Mouse (Mus musculus) adrenal gland, adult 2 months (tissue): ENCODE measurements at regions not wholly inside any gene's neighbourhood (a gene's known extent, or its start where the extent isn't known, plus 50 kb on each side); places are given as distances from the start of the nearest gene placed in this dataset.
"Not testable (repeated sequence)": the region's sequence is repeated elsewhere in the genome, so short reads cannot be mapped to it uniquely, and the experiment has no call there.

Experiments used
- DNase-seq: peaks from one replicate; pipeline ENCODE4 v3.0.0; 2021

DNA sequence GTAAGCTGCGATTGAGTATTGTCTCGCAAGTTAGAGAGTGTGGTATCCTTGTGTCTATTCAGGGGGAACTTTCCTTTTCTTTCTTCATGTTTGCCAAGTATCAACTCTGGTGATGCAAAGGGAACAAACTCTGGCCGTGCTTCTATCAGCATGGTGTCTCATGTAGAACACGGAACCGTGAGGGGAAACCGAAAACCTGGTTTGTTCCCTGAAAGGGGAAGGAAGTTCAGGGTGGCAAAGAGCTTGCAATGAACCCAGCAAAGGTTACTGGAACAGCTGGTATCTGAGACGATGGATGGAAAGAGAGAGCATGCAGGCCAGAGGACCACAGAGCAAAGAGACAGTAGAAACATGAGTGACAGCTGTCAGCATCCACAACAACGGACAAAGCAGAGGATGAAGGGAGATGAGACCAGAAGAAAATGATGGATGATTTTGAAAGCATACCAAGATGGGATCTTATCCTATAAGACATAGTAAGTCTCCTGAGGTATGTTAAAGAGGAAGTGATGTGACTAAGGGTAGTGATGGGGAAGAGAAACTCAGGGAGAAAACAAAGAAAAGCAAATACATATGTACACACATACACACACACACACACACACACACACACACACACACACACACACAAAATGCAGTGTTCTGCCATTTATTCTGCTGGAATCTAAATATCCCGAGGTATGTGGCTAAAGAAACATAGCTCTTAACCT lies 199.8 kb upstream of the Peli2 start:
- DNase-seq, result no peak

DNA sequence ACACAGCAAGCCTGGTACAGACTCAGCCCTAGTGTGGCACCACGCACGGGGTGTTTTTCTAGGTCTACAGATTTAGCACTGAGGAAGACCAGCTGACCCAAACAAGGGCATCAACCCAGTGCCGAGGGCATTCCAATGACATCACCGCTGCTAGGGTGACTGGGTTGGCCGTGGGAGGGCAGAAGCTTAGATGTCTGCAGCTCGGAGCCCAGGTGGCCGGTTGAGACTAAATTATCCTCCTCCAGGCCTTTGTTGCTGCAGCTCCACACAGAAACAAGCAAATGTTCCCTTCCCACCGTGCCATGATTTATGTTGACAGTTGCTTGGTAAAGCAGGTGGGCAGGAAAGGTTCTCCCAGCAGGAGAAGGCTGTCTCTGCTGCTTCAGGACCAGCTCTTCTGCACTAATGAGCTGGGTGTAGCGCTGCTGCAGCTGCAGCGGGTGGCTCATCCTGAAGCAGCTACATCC lies 198.8 kb upstream of the Peli2 start:
- peak; percentile 17 for DNase-seq

DNA sequence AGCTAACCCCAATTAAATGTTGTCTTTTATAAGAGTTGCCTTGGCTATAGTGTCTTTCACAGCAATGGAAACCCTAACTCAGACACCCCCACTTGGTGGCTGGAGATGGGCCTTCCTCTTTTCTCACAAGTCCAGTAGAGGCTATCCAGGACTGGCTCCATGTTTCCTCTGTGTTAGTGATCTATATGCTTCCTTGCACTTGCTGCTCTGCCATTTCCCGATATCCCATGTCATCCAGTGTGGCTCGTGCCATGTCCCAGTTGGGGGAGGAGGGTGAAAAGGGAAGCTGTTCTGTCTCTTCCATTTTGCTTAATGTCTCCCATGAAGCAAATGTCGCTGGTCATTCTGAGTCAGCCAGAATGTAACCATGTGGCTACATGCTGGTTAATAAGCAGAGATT lies 194.2 kb upstream of the Peli2 start:
- DNase-seq, result no peak

DNA sequence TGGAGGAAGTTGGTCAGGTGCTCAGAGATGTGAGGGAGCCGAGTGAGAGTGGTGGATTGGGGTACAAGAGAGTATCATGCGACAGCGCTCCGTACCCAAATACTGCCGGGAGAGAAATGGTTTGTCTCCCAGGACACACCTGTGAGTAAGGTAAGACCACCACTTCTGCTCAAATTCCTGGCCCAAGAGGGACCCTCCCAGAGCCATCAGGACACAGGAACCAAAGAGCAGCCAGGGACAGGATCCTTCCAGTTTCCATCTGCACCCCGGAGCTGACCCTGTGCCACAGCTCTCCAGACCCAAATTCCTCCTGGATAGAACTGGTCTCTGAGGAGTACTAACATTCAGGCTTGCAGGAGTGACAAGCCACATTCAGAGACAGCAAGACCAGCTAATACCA lies 185.2 kb upstream of the Peli2 start:
- no peak for DNase-seq

DNA sequence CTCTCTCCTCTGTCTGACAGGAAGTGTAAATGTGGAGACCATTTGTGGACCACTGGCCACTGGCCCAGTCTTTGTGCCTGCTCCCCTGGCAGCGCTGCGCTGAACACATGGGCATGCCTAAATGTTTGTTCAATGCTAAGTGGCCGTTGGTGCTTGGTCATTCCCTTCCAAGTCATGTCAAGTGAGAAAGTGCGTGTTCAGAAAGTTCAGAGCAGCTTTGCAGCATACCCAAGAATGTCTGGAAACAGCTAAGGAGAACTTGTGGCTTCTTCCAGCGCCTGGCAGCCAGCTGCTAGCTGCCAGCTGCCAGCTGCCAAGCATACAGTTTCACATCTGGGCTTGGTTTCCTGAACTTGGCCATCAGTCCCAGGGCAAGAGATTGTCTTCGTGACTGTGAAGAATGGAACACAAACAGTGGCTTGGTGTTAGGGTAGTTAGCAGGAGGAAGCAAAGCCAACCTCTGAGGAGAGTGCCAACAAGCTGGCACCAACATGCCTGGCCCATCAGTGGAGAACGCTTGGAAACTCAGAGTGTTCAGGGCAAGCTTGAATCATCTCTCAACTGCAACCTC lies 183.5 kb upstream of the Peli2 start:
- peak; percentile 8 for DNase-seq

DNA sequence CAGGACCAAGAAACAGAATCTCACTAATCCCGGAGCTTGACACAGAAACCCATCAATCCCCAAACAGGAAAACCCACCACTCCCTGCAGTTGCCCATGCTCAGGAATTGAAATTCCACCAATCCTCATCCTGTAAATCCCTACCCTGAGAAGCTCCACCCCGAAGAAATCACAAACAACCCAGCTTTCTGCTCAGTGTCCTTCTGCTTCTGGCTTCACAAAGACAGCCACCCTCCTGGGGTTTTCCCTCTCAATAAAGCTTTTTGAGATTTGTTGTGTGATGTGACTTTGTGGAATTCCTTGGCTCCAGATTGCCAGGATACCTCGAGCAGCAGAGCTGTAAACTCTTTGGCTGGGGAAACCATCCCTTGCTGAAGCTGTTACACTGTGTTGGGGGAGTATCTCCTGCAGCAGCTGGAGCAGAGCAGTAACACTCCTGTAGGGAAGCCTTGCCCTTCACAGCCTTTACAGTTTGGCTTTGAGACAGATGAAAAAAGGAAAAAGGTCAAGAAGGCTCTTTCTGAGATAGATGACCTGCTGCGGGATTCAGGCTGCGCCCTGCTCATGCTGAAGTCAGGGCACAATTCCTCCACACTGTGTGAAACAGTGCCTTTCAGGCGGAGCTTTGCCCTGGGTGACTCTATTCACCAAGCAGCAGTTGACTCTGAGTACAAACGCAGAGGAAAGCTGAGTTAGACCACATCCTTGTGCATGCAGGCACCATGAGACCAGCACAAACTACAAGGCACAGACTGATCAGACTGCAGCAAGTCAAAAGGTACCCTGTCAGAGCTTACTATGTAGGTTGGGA lies 180.6 kb upstream of the Peli2 start:
- DNase-seq, result no peak

DNA sequence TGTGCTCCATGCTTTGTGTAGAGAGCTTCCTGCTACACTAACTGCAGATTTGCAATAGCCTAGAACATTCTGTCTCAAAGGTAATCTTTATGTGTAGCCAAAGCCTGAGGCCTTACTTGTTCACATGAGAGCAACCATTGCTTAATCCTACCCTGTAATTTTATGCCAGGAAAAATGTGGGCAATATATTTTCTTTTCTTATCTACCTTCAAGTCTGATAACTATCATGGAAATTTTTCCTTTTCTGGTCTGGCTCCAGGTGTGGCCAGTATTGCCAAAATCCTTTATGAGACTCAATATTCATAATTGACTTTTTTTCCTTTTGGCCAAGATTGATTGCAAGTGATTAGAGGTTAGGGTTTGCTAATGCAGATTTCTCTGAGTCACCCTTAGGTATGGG lies 178.0 kb upstream of the Peli2 start:
- no peak for DNase-seq

DNA sequence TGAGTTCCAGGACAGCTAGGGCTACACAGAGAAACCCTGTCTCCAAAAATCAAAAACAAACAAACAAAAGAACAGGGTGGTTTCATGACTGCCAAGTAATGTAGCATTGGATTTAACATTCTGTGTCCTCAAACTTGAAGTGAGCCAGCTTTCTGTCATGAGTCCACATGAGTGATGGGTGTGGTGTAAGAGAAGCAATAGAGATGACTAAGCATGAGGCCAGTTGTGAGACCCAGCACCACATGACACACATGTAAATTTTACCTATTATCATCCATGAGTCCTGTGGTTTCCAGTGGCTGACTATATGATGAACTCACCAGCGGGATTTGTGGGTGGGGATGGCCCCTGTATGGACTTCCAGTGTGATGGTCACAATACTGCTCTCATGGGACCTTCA lies 176.0 kb upstream of the Peli2 start:
- DNase-seq, result peak; percentile 71

DNA sequence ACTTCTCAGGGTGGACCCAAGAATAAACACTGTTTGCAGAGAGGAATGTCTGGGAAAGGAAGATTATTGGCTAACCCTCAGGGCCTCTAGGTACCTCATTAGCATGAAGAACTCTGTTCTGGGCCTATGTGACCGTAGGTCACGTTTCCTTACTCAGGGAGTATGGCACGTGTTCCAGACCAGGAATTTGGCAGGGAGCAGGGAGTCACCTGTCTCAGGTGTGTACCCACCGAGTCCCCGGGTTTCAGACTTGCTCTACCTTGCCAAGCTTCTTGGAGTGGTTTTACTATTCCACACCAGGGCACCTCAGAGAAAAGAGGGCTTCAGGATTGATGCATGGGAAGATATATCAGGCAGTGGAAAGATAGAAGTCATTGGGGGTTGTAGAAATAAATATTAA lies 169.6 kb upstream of the Peli2 start:
- no peak for DNase-seq

DNA sequence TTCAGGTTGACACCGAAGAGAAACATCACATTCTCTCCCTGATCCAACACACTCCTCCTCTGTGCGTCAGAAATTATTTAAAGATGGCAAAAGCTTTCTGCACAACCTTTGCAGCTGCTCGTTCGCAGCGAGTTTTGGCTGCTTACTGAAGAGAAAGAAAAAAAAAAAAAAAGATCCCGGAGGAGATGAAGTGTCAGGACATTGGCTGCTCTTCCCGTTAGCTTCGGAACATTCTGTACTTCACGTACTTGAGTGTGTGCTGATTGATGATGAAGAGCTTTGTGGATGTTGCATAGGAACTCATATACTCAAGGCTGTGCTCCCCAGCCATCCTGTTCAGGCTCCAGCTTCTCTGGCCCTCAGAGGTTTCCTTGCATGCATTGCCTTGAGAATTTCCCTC lies 162.5 kb upstream of the Peli2 start:
- DNase-seq, result no peak

DNA sequence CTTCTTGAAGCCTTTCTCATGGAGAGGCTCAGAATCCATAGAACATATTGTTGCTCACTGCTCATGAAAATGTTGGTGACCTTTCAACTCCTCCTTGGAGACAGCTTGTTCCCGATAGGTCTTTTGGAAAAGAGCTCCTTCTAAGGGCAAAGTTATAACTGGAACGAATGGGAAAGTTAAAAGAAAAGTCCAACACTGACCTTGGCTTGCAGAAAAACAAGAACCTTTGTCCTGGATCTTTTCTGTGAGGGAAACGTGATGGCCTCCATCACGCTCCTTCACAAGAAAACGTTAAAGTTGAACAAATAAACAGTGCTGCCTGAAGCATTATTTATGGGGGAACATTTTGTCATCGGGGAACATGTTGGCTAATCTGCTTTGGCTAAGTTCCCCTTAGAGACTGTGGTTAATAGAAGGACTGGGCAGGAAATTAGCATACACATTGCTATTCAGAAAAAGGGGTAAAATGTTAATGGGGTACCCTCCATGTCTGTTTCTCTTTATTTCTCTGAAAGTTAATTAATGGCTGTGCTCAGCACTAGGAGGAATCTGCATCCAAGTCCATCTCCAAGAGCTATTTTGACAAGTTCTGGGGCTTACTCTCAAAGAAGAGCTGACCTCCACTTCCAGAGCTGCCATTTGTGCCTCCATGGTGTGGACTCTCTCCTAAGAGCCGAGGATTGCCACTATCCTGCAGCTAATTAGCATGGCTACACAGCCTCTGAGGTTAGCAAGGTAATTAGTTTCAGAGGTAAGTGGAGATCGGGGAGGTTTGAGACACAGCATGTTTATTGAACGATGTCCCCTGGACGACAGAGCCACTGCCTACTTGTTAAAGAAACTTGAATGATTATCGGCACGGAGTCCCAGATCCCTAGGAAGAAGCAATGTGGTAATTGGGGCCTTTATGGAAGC lies 161.0 kb upstream of the Peli2 start:
- peak; percentile 20 for DNase-seq

DNA sequence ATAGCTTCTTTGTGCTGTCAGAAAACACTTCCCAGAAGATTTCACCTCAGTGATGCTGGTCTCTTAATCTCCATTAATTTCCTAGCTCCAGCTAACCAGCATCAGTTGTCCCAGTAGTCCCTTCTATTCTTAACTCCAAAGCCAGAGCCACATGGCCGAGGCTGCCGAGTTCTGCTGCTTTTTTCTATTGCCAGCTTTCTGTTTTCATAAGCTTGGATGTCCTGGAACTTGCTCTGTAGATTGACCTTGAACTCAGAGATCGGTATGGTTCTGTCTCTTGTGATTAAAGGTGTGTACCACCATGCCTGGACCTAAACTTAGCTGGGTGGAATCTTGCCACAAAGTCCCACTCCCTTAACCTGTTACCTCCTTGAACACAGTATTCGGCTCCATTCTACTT lies 155.8 kb upstream of the Peli2 start:
- DNase-seq, result not testable (repeated sequence)

DNA sequence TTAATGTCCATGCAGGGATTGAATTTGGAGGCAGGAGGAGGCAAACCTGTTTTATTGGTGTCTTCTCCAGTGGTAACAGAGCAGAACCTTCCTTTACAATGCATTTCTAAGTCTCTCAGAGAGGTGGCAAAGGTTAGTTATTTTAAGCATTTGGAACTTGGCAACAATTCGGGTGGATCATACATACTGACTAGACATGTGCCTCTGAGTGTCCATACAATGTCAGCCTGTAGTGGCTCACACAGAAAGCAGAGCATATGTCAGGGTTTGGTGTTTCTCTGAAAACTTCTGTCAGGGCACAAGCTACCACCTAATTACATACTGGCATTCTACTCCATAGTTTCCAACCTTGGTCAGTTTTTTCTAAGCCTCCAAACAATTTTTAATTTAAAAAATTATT lies 150.8 kb upstream of the Peli2 start:
- no peak for DNase-seq

DNA sequence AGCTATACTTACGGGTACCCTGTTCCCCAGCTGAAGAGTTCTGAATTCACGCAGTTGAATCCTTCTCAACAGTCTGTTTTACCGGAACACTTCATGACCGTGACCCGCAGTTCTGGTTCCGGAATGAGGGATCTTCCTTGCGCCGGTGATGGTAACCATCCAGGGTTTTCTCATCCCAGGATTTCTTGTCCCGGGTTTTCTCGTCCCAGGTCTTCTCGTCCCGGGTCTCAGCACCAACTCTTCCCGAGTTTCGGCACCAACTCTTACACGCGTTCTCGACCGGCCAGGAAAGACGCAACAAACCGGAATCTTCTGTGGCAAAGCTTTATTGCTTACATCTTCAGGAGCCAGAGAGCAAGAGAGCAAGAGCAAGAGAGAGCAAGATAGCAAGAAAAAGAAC lies 147.5 kb upstream of the Peli2 start:
- not testable (repeated sequence) for DNase-seq

DNA sequence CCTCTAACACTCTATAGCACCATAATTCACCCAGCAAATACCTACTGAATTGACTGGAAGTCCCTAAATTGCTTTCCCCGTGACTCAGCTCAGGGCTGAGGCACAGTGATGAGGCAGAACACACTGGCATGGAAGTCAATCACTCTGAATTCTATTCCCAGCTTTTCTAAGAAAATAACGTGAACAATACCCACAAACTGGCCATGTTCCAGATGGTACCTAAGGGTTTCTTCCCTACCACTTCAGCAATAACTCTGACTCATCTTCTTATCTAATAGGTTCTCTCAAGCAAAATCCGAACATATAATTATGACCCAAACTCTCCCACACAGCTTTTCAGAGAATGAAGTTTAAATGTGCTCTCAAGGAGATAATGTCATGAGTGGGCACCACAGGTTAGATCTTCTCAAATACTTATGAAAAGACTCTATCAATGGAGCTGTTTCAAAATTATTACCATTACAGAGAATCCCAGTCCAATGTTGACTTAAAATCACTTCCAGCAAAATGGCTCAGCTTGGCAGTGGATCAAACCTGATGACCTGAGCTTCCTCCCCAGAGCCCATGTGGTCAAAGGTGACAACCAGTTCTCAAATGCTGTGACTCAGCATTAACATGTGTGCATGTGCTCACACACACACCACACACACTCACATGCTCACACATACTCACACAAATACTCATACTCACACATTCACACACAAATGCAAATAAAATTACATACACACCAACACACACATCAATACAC lies 137.5 kb upstream of the Peli2 start:
- DNase-seq, result no peak

DNA sequence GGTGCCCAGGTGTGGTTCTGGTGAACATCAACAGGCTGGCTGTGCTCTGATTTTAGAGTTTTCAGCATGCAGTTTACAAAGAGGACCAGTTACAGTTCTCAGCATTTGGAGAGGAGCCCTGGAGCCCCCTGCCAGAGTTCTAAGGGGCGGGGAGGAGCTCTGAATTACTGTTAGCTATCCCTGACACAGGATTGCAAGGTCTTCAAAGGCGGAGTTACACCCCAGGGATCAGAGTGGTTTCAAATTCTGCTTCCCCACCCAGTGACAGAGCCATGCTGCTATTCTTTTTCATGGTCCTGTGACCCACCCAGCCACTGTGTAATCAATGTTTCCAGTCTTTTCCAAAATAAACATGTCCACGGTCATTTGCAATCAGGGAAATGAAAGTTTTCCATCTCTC lies 134.1 kb upstream of the Peli2 start:
- DNase-seq, result no peak

DNA sequence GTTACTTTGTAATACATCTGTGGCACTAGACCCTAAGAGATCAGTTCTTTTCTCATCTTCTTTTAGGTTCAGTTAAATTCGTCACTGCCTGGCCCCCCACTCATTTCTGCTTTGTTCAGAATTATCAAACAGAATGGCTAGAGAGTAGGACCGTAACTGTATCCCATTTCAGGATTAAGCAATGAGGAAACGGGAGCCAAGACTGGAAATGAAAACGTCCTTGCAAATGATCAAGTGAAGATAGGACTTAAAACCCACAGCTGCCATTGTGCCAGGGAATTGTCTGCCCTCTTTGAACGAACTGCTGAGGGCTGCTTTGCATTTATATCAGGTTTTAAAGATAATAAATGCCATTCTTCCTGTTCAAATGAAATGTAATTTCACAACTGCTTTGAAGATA lies 133.7 kb upstream of the Peli2 start:
- peak; percentile 26 for DNase-seq

DNA sequence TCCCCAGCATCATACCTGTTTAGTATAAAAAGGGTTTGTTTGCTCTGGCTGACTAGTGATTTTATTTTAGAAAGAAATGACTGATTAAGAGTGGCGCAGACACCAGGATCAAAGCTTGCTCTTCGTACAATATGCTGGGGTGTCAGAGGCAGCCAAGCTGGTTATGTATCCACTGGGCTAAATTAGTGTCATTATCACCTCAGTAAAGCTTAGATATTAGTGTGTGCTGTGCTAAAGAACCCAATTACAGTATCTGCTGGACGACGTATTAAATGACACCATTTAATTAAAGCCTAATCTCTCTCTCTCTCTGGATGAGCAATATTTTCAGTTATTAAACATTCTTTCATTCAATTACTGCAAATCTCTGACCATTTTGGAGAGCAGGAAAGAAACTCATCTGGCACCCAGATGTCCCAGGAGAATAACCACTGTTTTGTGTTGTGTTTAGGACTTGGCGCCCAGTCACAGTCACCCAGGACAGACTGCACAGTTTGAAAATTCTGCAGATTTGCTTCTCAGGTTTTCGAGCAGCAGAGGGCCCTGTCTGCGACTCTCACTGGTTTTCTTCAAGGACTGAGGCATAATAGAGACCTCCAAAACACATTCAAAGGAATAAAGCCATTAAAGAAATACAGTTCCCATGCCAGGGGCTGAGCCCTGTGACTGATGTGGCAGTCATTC lies 133.1 kb upstream of the Peli2 start:
- DNase-seq, result no peak

DNA sequence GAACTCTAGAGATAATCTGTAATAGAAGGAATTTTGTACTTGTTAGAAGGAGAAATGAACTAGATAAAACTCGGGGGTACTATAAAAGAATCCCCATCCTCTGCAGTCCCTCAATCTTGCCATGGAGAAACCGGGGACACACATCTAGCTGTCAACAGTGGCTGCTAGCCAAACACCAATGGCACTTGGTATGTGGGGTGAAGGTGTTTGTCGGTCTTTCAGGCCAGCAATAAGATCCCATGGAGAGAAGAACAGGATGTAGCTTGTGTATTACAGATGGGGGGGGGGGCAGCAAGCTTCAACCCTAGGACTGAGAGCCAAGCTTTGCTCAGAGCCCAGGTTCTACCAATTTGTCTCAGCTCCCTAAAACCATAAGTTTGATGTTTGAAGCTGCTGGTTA lies 132.5 kb upstream of the Peli2 start:
- no peak for DNase-seq

DNA sequence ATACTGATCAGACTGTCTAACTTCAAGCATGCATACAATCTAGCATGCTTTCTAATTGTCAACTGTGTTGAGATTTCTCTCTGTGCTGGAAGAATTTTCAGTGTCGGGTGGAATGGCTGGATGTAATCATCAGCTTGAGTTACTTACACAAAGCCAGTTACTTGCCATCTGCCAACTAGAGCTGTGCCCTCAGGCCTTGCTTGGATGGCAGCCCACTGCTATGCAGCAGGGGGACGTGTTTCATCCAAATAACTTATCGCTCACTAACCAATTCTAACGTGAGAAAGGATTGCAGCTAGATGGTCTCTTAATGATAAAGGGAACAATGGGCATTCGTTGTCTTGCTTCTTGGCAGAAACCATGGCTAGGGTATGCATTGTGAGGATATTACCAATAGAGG lies 131.3 kb upstream of the Peli2 start:
- DNase-seq, result peak; percentile 20

DNA sequence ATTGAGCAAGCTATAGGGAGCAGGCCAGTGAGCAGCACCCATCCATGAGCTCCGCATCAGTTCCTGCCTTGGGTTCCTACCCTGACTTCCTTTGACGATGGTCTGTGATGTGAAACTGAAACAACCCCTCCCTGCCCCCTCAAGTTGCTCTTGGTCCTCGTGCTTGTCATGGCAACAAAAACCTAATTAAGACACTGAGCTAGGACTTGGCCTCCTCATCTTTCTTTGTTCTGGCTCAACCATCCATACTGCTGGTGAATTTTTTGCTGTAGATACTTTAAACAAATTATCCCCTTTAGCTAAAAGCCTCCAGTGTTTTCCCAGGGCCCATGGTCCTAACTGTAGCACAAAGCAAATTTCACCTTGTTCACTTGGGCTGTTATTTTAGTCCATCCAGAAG lies 129.9 kb upstream of the Peli2 start:
- no peak for DNase-seq
